Mouse (Mus musculus) cerebellum, adult (tissue): ENCODE data around the gene Prss27.
A peak's percentile ranks its signal among the peaks of the same experiment; 100 is the strongest.
"Not testable (repeated sequence)": the region's sequence is repeated elsewhere in the genome, so short reads cannot be mapped to it uniquely, and the experiment has no call there.

Experiments
- ATAC-seq: cut with Nextera tagmentation; 2 replicates; pipeline ENCODE4 v1.9.2; 2017; ENCODE audit warnings: mild to moderate bottlenecking, moderate library complexity, mixed read lengths; ENCODE audit not compliant: insufficient number of reproducible peaks, low FRiP score, low TSS enrichment

Gene Prss27

GRCm38 (mm10) chr17:24029477-24029876 is 8.5 kb upstream of the Prss27 start:
- no peak for ATAC-seq

GRCm38 (mm10) chr17:24030551-24030950 is 7.4 kb upstream of the Prss27 start:
- ATAC-seq = no peak

DNA sequence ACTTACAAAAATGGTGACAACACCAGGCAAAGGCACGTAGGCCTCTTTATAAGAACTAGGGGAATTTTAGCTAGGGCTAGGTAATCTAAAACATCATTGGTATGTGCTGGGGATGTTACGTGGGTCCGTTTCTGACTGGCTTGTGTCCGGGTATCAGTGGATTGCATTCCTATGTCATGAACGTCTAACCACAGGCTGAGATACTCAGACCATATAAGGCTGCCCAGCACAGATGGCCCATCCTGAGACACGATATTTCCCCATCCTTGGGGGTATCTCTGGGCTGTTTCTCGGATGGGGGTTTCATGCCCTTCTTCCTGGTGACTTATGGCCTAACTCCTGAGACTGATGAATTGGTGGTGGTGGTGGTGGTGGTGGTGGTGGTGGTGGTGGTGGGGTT is 2.9 kb upstream of the Prss27 start:
- no peak for ATAC-seq

- no peak for ATAC-seq
Observed at GRCm38 (mm10) chr17:24036954-24037353, 990 bp upstream of the Prss27 start.

- ATAC-seq = no peak
Observed at GRCm38 (mm10) chr17:24037360-24037759, 584 bp upstream of the Prss27 start.

- no peak for ATAC-seq
Observed at GRCm38 (mm10) chr17:24044482-24044881, 6.5 kb downstream of the Prss27 start.

GRCm38 (mm10) chr17:24045608-24046007 is 7.7 kb downstream of the Prss27 start:
- ATAC-seq = no peak

DNA sequence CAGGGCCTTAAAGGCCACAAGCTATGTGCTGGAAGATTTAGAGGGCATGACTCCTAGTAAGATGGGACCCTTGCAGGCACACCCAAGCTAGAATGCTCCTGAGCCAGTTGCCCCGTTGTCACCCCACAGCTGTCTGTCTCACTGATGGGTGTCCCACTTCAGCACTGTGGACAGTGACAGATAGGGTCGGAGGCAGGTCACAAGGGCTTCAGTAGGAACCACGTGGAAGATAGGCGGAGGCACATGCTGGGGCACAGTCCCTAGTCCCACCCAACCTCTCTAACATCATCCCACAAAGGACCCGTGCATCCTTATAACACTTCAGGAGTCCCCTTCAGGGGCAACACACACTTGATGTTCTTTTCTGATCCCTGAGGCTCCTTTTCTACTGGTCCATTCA is 8.1 kb downstream of the Prss27 start:
- ATAC-seq = no peak

- no peak for ATAC-seq
Observed at GRCm38 (mm10) chr17:24048053-24048452, 10.1 kb downstream of the Prss27 start.

DNA sequence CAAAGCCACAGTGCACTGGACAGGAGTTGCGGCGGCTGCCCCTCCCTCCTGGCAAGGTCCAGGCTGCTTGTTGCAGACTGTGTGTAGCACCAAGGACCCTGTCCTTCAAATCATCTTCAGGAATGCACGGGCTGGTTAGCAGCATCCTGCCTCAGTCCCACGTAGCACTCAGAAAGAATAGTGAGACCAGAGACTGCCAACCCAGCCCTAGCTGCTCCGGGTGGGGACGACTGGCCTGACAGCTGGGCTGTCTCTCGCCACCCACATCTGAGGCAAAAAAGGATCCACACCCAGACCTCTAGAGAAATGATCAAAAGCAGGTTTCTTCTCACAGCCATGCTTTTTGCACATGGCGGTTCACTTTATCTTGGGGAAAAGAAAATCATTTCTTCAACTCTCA is 11.1 kb downstream of the Prss27 start:
- no peak for ATAC-seq

- no peak for ATAC-seq
Observed at GRCm38 (mm10) chr17:24056636-24057625, 19.0 kb downstream of the Prss27 start.

GRCm38 (mm10) chr17:24057730-24058245 is 19.8 kb downstream of the Prss27 start:
- no peak for ATAC-seq

DNA sequence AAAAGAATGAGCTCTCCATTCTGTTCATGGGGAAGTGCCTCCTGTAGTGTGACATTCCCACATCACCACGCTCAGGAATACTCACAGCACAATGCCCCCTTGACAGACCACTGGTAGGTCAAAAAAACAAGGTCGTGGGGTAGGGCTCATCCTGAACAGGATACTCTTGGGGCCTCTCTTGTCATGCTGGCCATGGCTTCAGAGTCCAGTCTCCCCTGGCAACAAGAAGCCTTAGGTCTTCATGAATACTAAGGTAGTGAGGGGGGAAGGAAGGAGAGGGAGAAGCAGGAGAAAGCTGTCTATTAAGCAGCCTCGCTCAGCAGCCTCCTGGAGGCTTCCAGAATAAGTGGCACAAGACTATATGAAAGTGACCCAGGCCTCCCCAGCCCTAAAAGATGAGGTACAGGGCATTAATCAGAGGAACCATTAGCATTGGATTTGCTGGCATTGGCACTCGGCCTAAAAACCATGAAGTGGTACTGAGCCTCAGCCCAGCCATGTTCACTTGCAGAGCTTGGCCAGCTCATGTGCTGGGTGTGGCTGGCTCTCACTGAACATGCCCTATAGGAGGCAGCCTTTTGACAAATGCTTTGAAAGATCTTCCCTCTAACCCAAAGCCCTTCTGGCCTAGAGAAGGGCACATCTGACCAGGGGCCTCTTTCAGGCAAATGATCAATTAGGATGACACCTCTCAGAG is 24.7 kb downstream of the Prss27 start:
- no peak for ATAC-seq

GRCm38 (mm10) chr17:24068271-24068670 is 30.3 kb downstream of the Prss27 start:
- ATAC-seq = no peak

DNA sequence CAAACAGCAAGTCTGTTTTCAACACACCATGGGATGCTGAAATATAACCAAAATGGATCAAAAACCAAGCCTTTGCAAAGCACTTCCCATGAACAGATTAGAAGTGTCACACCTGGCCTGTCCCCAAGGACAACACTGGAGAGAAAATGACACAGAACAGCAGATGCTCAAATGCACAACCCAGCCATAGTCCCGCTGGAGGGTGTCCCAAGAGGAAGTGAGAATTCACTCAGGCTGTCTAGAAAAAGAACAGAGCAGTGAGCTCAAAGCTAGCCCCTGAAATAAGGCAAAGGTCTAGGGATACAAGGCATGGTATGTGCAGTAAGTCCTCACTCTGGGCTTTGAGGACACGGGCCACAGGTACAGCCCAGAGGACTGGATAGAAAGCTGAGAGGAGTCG is 31.6 kb downstream of the Prss27 start:
- ATAC-seq = no peak

DNA sequence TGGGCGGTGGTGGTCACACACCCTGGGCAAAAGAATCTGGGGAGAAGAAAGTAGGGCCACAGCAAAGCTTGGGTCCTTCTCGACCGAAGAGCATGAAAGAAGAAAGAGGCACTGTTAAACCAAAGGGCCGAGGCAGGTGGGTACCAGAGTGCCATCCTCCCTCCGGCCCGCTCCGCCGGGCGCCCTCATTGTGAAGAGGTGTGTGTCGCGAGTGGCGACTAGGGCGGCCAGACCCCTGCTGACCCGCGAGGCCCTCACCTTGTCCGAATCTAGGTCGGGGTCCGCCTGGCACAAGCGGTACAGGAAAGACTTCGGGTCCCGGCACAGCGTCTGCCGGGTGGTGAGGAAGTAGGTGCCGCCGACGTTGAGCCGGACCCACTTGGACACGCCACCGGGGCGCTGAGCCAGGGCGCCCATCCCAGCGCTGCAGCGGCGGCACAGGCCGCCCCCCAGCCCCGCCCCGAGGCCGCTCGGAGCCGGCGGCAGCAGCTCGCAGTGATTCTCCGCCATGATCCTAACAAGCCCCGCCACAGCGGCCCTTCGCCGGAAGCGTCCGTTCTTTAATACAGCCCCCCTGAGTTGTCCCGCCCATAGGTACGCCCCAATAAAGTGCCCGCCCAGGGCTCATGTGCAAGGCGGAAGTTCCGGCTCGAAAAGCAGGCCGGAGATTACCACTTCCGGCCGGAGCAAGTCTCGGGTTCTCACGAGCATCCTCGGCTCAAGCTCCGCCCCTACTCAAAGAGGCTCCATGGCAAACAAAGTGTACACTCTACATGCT is 35.2 kb downstream of the Prss27 start, which contains the start of gene Kctd5:
Gene Kctd5 (minus strand): TSS at position 567 of the 778 bp plus-strand sequence.
- peak; percentile 89 for ATAC-seq

DNA sequence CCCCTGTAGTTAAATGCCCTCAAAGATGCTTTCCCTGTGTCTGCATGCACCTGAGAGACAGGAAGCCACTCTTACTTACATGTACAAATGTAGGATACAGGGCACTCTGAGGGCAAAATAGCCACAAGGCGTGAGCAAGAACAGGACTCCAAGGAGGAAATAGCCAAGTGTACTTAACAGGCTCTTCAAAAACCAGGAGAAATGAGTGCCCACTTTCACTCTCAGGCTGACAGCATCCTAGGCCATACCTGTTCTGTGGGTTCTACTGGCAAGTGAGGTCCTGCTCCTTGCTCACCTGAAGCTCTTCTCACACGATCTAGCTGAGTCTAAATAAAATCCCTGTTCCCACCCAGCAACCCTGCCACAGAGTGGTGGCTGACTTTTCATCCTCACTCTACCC is 39.2 kb downstream of the Prss27 start:
- no peak for ATAC-seq

DNA sequence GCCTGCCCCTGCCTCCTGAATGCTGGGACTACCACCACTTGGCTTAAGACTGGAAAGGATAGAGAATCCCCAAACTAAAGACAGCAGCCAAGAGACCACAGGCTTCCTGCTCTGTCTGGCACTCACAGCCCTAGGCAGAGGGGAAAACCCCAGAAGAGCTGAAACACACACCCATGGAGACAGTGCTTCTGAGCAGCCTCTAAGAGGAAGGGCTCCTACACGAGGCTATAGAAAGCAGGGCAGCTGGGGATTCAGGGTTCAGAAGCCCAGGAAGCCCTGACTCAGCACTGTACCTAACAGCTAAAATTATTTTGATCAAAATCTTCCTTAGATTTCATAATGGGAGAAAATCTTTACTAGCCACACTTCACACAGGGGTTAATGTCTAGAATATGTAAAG is 46.6 kb downstream of the Prss27 start:
- no peak for ATAC-seq

DNA sequence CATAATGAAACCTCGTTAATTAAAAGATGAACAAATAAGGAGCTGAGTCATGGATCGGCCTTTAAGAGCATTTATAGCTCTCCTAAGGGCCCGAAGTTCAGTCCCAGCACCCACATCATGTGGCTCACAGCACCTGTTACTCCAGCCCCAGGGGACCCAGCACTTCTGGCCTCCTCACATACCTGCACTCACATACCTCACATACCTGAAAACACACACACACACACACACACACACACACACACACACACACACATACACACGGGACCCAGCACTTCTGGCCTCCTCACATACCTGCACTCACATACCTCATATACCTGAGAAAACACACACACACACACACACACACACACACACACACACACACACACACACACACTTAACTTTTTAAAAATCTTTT is 48.5 kb downstream of the Prss27 start:
- not testable (repeated sequence) for ATAC-seq

- no peak for ATAC-seq
Observed at GRCm38 (mm10) chr17:24090575-24090974, 52.6 kb downstream of the Prss27 start.
